Mouse (Mus musculus) hindbrain, embryonic 12.5 days (tissue): ENCODE results near the gene Mark3. TPM values are rescaled to one million over a fixed set of nuclear protein-coding genes. Genes with fewer than 3 reads are reported as not detected.

Experiments
- ATAC-seq: fragments of 200-750 bp; cut with Nextera tagmentation; 2 replicates; pipeline ENCODE4 v1.8.0; 2017; ENCODE audit warnings: moderate TSS enrichment; ENCODE audit not compliant: low FRiP score
- H3K27ac ChIP-seq: fragments of 300-500 bp; sonication (generic); 2 replicates; pipeline ENCODE4 v1.5.1; 2016; ENCODE audit warnings: mild to moderate bottlenecking
- H3K27me3 ChIP-seq: fragments of 300-500 bp; sonication (generic); 2 replicates; pipeline ENCODE4 v1.6.1; 2016; ENCODE audit warnings: mild to moderate bottlenecking
- H3K36me3 ChIP-seq: fragments of 300-500 bp; sonication (generic); 2 replicates; pipeline ENCODE4 v1.6.1; 2016; ENCODE audit warnings: mild to moderate bottlenecking
- H3K4me1 ChIP-seq: fragments of 300-500 bp; sonication (generic); 2 replicates; pipeline ENCODE4 v1.6.1; 2016
- H3K4me2 ChIP-seq: fragments of 300-500 bp; sonication (generic); replicated peaks from 2 replicates; pipeline ENCODE4 v1.6.1; 2016; ENCODE audit warnings: mild to moderate bottlenecking
- H3K4me3 ChIP-seq: fragments of 300-500 bp; sonication (generic); 2 replicates; pipeline ENCODE4 v1.5.1; 2016; ENCODE audit warnings: mild to moderate bottlenecking
- H3K9ac ChIP-seq: fragments of 300-500 bp; sonication (generic); 2 replicates; pipeline ENCODE4 v1.6.1; 2016; ENCODE audit warnings: mild to moderate bottlenecking, moderate library complexity
- H3K9me3 ChIP-seq: fragments of 300-500 bp; sonication (generic); replicated peaks from 2 replicates; pipeline ENCODE4 v1.6.1; 2016; ENCODE audit warnings: mild to moderate bottlenecking
- WGBS: fragments of 180-500 bp; shearing (Covaris S2); methylation state at CpG from one replicate; pipeline ENCODE4 v1.1.7; 2016; 5-methylcytosine and 5-hydroxymethylcytosine counted together
- polyA plus RNA-seq: library from polyadenylated mRNA; unstranded; fragments of >200 nt; fragmentation: Nextera tagmentation; extraction: Ambion mirVana; gene quantifications from 2 replicates; pipeline ENCODE4 v1.2.1, GENCODE M21; 2016

Gene Mark3
- polyA plus RNA-seq, 1 experiment from 2014 or later = 80.7 TPM

DNA sequence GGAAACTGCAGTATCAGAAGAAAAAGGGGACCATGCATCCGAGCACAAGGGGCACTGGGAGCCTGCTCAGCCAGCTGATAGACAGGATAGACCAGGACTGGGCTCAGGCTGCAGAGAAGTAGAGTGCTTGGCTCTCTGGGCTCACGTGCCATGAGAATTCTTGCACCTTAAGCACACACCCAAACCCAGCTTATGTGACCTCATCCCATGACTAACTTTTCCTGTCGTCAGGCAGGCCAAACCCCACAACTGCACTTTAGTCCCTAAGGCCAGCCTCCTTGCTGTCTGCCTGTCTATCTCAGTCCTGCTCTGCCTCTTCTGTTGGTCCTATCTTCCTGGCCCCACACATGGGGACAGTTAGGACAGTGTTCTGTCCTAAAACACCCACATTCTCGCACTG, 123.4 kb downstream of the Mark3 start:
- H3K4me1 ChIP-seq = peaks cover 44% of the 10 kb centered on the region
- ATAC-seq = no peak
- H3K27me3 ChIP-seq = no peaks in the 10 kb centered on the region
- H3K36me3 ChIP-seq = no peaks in the 10 kb centered on the region
- H3K27ac ChIP-seq = no peak overlapping the region
- H3K9me3 ChIP-seq = no peaks in the 10 kb centered on the region
- no peak overlapping the region for H3K4me3 ChIP-seq
- no peak overlapping the region for H3K9ac ChIP-seq
- no peak overlapping the region for H3K4me2 ChIP-seq
- 73% methylated on average over 4 of the region's 4 CpGs for WGBS

GRCm38 (mm10) chr12:111698346-111698913, 124.1 kb downstream of the Mark3 start:
- Histone ChIP-seq H3K27me3 (no peaks in the 10 kb centered on the region), H3K4me2 (no peak overlapping the region), H3K4me3 (no peak overlapping the region), H3K9me3 (no peaks in the 10 kb centered on the region), H3K36me3 (no peaks in the 10 kb centered on the region), H3K4me1 (peaks cover 36% of the 10 kb centered on the region), H3K9ac (no peak overlapping the region; the same call in 1 of the 2 replicates), H3K27ac (no peak overlapping the region)
- no peak for ATAC-seq
- WGBS = 68% methylated on average over 6 of the region's 6 CpGs

- H3K4me2 ChIP-seq = no peak overlapping the region
- H3K4me3 ChIP-seq = no peak overlapping the region
- peaks cover 25% of the 10 kb centered on the region for H3K4me1 ChIP-seq
- WGBS = 90% methylated on average over 4 of the region's 4 CpGs
- ATAC-seq = no peak
- H3K9ac ChIP-seq = no peak overlapping the region
- H3K36me3 ChIP-seq = no peaks in the 10 kb centered on the region
- H3K27me3 ChIP-seq = no peaks in the 10 kb centered on the region
- H3K27ac ChIP-seq = no peak overlapping the region
- H3K9me3 ChIP-seq = no peaks in the 10 kb centered on the region
Measured at GRCm38 (mm10) chr12:111699542-111699941, 125.2 kb downstream of the Mark3 start.

DNA sequence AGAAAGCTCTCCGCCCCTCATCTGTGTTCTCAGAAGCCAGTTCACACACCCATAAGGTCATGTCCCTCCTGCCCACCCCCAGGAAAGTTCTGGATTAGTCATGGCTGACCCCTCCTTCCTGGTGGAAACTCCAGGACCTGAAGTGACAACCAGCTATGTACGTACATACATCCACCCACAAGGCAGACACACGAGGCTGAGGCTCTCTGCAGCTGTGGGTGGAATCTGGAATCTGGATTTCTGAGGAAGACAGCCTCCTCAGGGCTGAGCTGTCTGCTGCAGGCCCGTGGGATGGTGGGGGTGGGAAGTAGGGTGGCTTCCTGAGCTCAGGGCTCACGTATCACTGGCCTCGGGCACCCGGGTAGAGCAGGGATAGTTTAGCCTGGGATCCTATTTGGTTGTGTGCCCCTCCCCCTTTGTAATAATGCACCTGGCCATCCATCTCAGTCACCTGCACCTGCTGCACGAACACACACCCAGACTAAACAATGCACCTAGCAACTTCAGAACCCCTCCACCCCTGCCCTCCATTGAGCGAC, 126.7 kb downstream of the Mark3 start:
- Histone ChIP-seq H3K9me3 (no peaks in the 10 kb centered on the region), H3K4me2 (no peak overlapping the region), H3K27me3 (no peaks in the 10 kb centered on the region), H3K27ac (no peak overlapping the region), H3K4me3 (no peak overlapping the region), H3K4me1 (peaks cover 13% of the 10 kb centered on the region), H3K9ac (no peak overlapping the region), H3K36me3 (no peaks in the 10 kb centered on the region)
- 72% methylated on average over 9 of the region's 9 CpGs for WGBS
- ATAC-seq = no peak

DNA sequence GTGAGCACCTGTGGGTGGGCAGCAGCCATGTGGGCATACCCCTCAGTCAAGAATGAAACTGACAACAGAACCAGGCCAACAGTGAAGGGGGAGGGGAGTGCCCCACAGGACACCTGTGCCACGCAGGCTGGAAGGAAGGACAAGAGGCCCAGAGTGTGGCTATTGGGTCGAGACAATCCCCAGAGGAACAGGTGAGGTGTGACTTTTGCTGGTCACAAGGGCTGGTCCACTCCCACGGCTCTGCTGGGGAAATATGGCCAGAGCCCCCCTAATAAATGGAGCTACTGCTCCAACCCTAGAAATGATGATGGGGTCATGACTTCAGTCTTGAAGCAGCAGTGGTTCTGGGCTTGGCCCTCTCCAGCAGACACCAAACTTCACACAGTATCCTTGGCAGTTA, 129.0 kb downstream of the Mark3 start:
- no peak overlapping the region for H3K9ac ChIP-seq
- H3K36me3 ChIP-seq = peaks cover 12% of the 10 kb centered on the region
- H3K9me3 ChIP-seq = no peaks in the 10 kb centered on the region
- no peak overlapping the region for H3K4me3 ChIP-seq
- no peak overlapping the region for H3K4me2 ChIP-seq
- no peaks in the 10 kb centered on the region for H3K27me3 ChIP-seq
- H3K27ac ChIP-seq = no peak overlapping the region
- 83% methylated on average over 3 of the region's 3 CpGs for WGBS
- 0 out of 2 replicates have a peak, but pooled peaks cover 8% of the 10 kb centered on the region for H3K4me1 ChIP-seq
- ATAC-seq = no peak

- Histone ChIP-seq H3K36me3 (peaks cover 23% of the 10 kb centered on the region), H3K9me3 (no peaks in the 10 kb centered on the region), H3K4me2 (no peak overlapping the region), H3K9ac (no peak overlapping the region), H3K27me3 (no peaks in the 10 kb centered on the region), H3K27ac (peak overlapping the region; percentile 2; the same call in 1 of the 2 replicates), H3K4me1 (0 out of 2 replicates have a peak, but pooled peaks cover 2% of the 10 kb centered on the region), H3K4me3 (no peak overlapping the region)
- ATAC-seq = peak; percentile 46; the same call in 1 of the 2 replicates
- 57% methylated on average over 9 of the region's 9 CpGs for WGBS
Measured at GRCm38 (mm10) chr12:111704609-111705008, 130.3 kb downstream of the Mark3 start.

DNA sequence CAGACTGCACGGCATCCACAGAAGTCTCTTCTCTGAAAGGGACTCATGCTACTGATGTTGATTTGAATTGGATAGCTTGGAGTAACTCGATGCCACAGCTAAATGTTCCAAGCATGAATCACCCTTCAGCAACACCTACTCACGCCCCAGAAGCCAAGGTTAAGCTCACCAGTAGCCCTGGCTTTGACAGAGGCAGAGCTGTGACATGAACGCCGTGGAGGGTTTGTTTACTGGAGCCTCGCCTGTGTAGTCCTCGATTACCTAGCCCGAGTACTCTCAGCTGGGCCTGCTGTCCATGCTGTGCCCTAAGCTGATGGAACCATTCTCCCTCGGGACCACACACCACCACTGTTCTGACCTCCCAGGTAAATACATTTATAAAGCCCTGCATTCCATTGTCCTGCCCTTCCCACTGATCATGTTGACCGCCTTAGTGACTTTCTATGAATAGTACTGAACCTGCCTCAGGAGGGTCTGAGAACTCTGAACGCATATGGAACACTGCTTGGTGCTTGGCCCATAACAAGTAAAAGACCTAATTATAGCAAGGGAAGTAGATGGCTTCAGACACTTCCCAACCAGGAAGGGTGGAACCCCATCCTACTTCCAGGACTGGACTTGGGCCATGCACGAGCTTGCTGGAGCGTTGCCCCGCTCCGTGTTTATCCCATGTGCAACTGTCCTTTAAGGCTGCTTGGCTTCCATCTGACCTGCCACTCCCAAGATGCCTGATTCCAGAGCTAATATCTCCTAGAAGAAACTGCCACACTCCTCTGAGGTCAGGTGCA, 131.1 kb downstream of the Mark3 start:
- no peaks in the 10 kb centered on the region for H3K9me3 ChIP-seq
- H3K36me3 ChIP-seq = peaks cover 31% of the 10 kb centered on the region
- H3K9ac ChIP-seq = no peak overlapping the region
- H3K4me3 ChIP-seq = no peak overlapping the region
- H3K4me1 ChIP-seq = 0 out of 2 replicates have a peak, but pooled peaks cover 2% of the 10 kb centered on the region
- H3K27me3 ChIP-seq = no peaks in the 10 kb centered on the region
- ATAC-seq = no peak
- no peak overlapping the region for H3K4me2 ChIP-seq
- no peak overlapping the region for H3K27ac ChIP-seq
- 79% methylated on average over 15 of the region's 15 CpGs for WGBS

Other genes with a start within 250 kb of the Mark3 start
- 43.2 and 44.8 TPM in 2 replicates for gene Cdc42bpb, start 196.8 kb upstream of the Mark3 start, polyA plus RNA-seq
- 0.45 and 0.74 TPM in 2 replicates for gene Lbhd2, start 167.7 kb upstream of the Mark3 start, polyA plus RNA-seq
- gene Exoc3l4, start 157.5 kb upstream of the Mark3 start, polyA plus RNA-seq = 4.9 and 5.1 TPM in 2 replicates
- 3.7 and 4.1 TPM in 2 replicates for gene Tnfaip2, start 132.1 kb upstream of the Mark3 start, polyA plus RNA-seq
- gene Gm266, start 88.7 kb upstream of the Mark3 start, polyA plus RNA-seq = 9.4 and 14.3 TPM in 2 replicates
- 662 and 672 TPM in 2 replicates for gene Eif5, start 36.5 kb upstream of the Mark3 start, polyA plus RNA-seq
- 1,558 and 1,759 TPM in 2 replicates for gene Ckb, start 97.8 kb downstream of the Mark3 start, polyA plus RNA-seq
- gene Trmt61a, start 103.6 kb downstream of the Mark3 start, polyA plus RNA-seq = 10.7 and 10.8 TPM in 2 replicates
- gene Bag5, start 138.7 kb downstream of the Mark3 start, polyA plus RNA-seq = 60.4 and 62.3 TPM in 2 replicates
- 49.9 and 54.0 TPM in 2 replicates for gene Apopt1, start 138.7 kb downstream of the Mark3 start, polyA plus RNA-seq
- gene Klc1, start 184.3 kb downstream of the Mark3 start, polyA plus RNA-seq = 430 and 446 TPM in 2 replicates
- gene Xrcc3, start 239.3 kb downstream of the Mark3 start, polyA plus RNA-seq = 5.8 and 6.4 TPM in 2 replicates
- 53.5 and 56.8 TPM in 2 replicates for gene Zfyve21, start 239.6 kb downstream of the Mark3 start, polyA plus RNA-seq